Mouse (Mus musculus): ENCODE results near the gene Efnb1.

Gene Efnb1

GRCm38 (mm10) chrX:99135523-99136258, at the start of gene Efnb1:
Gene Efnb1 (plus strand): TSS chrX:99136130.
- in situ Hi-C loops (cut with MseI, MboI) = loop anchor here in 1 of 2 experiments (10.0 to 25.0 kb wide), 2 partner anchors 389 to 527 kb away; no protein-coding TSS in a partner anchor

GRCm38 (mm10) chrX:99092704-99093103, 43.2 kb upstream of the Efnb1 start:
- in situ Hi-C loops (cut with MseI, MboI) = no loop called here

- in situ Hi-C loops (cut with MseI, MboI) = loop anchor here in 1 of 2 experiments (25.0 kb wide), 1 partner anchor 424 kb away; no protein-coding TSS in a partner anchor
Measured at GRCm38 (mm10) chrX:99111088-99111724, 24.7 kb upstream of the Efnb1 start.

- in situ Hi-C loops (cut with MseI, MboI) = loop anchor here in 1 of 2 experiments (25.0 kb wide), 1 partner anchor 432 kb away; no protein-coding TSS in a partner anchor
Measured at GRCm38 (mm10) chrX:99119510-99119909, 16.4 kb upstream of the Efnb1 start.

- in situ Hi-C loops (cut with MseI, MboI) = loop anchor here (5.0 to 25.0 kb wide), 3 partner anchors 392 to 532 kb away; no protein-coding TSS in a partner anchor
Measured at GRCm38 (mm10) chrX:99130059-99130458, 5.9 kb upstream of the Efnb1 start.

GRCm38 (mm10) chrX:99132573-99132972, 3.4 kb upstream of the Efnb1 start:
- in situ Hi-C loops (cut with MseI, MboI) = loop anchor here (5.0 to 25.0 kb wide), 3 partner anchors 390 to 530 kb away; no protein-coding TSS in a partner anchor

GRCm38 (mm10) chrX:99134891-99135290, 1.0 kb upstream of the Efnb1 start:
- in situ Hi-C loops (cut with MseI, MboI) = loop anchor here (5.0 to 25.0 kb wide), 3 partner anchors 387 to 527 kb away; no protein-coding TSS in a partner anchor

- in situ Hi-C loops (cut with MseI, MboI) = loop anchor here in 1 of 2 experiments (10.0 to 25.0 kb wide), 2 partner anchors 388 to 526 kb away; no protein-coding TSS in a partner anchor
Measured at GRCm38 (mm10) chrX:99136431-99136966, 569 bp downstream of the Efnb1 start.

- in situ Hi-C loops (cut with MseI, MboI) = loop anchor here in 1 of 2 experiments (10.0 to 25.0 kb wide), 2 partner anchors 387 to 525 kb away; no protein-coding TSS in a partner anchor
Measured at GRCm38 (mm10) chrX:99137143-99137870, 1.4 kb downstream of the Efnb1 start.

- in situ Hi-C loops (cut with MseI, MboI) = loop anchor here in 1 of 2 experiments (10.0 to 25.0 kb wide), 2 partner anchors 387 to 524 kb away; no protein-coding TSS in a partner anchor
Measured at GRCm38 (mm10) chrX:99137928-99138740, 2.2 kb downstream of the Efnb1 start.

GRCm38 (mm10) chrX:99141079-99141478, 5.1 kb downstream of the Efnb1 start:
- in situ Hi-C loops (cut with MseI, MboI) = loop anchor here in 1 of 2 experiments (25.0 kb wide), 1 partner anchor 521 kb away; no protein-coding TSS in a partner anchor

GRCm38 (mm10) chrX:99141900-99142299, 6.0 kb downstream of the Efnb1 start:
- in situ Hi-C loops (cut with MseI, MboI) = loop anchor here in 1 of 2 experiments (25.0 kb wide), 1 partner anchor 520 kb away; no protein-coding TSS in a partner anchor

- in situ Hi-C loops (cut with MseI, MboI) = loop anchor here in 1 of 2 experiments (25.0 kb wide), 1 partner anchor 517 kb away; no protein-coding TSS in a partner anchor
Measured at GRCm38 (mm10) chrX:99145561-99145960, 9.6 kb downstream of the Efnb1 start.

GRCm38 (mm10) chrX:99148061-99148905, 12.4 kb downstream of the Efnb1 start:
- in situ Hi-C loops (cut with MseI, MboI) = loop anchor here in 1 of 2 experiments (25.0 kb wide), 1 partner anchor 514 kb away; no protein-coding TSS in a partner anchor

- in situ Hi-C loops (cut with MseI, MboI) = loop anchor here in 1 of 2 experiments (25.0 kb wide), 1 partner anchor 513 kb away; no protein-coding TSS in a partner anchor
Measured at GRCm38 (mm10) chrX:99149047-99149446, 13.1 kb downstream of the Efnb1 start.

GRCm38 (mm10) chrX:99149900-99150299, 14.0 kb downstream of the Efnb1 start:
- in situ Hi-C loops (cut with MseI, MboI) = loop anchor here in 1 of 2 experiments (25.0 kb wide), 1 partner anchor 512 kb away; no protein-coding TSS in a partner anchor

GRCm38 (mm10) chrX:99150712-99151111, 14.8 kb downstream of the Efnb1 start:
- in situ Hi-C loops (cut with MseI, MboI) = no loop called here

GRCm38 (mm10) chrX:99151434-99151833, 15.5 kb downstream of the Efnb1 start:
- in situ Hi-C loops (cut with MseI, MboI) = no loop called here

GRCm38 (mm10) chrX:99152141-99152540, 16.2 kb downstream of the Efnb1 start:
- in situ Hi-C loops (cut with MseI, MboI) = no loop called here

Data from mouse trophoblast stem cell (cell line).